Mouse (Mus musculus) kidney, adult 8-10 months (tissue): ENCODE results near the gene Tsr2.

Experiments
- DNase-seq, 2 experiments: peaks; one replicate each; pipeline ENCODE4 v3.0.0; 2022

Gene Tsr2

DNA sequence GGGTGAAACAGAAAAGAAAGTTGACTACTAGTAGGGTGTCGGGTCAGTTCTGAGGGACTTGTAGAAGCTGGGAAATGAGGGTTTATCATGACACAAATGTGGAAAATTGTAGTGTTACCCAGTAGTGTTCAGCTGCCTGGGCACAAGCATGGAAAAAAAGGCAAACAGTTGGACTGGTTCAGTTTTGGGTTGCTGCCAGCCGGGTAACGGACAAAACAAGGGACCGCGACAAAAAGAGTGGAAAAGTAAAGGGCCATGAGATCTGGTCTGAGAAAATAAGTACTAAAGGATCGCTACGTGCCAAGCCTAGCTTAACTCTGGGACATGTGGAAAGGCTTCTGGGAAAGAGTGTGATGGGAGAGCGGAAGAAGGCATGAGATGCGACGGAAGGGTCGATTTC lies 50.0 kb downstream of the Tsr2 start:
- peak in 1 of 2 experiments; percentile 3 for DNase-seq

DNA sequence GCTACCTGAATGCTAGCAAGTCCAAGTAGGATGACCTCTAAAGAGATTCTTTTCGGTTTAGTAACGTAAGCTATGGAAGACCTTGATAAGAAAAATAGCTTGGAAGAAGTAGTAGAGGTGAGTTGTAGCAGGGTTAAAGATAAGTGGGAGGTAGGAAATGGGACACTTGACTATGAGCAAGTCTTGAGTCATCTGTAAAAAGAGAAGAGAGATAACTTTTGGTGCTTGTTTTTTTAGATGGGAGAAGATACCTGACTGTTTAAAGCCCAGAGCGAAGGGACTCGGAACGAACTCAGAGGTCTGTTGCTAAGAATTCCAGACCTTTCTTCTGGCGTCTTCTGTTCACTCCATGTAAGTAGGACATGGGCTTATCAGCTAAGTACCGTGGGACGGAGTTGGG lies 50.5 kb downstream of the Tsr2 start, which contains the start of gene Fgd1:
Gene Fgd1 (plus strand): TSS at position 301 of the 400 bp plus-strand sequence.
- no peak for DNase-seq

DNA sequence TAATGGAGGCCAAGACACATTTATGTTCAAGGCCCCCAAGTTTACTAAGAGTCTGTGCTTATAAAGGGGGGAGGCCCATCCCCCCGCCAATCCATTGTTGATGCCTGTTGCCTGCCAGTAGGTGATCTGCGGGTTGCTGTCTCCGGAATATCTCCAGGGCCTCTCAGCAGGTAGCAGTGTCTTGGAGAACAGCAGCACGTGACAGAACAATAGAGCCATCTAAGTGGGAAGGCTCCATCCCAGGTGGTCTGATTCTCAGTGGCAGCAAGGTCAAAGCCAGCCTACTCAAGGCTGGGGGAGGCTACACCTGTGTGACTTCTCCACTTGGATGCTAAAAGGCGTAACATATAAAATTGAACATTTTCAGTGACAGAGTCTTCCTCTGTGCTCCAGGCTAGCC lies 55.1 kb downstream of the Tsr2 start:
- DNase-seq: no peak
